Mouse (Mus musculus): ENCODE measurements around the gene Fes.

DNA sequence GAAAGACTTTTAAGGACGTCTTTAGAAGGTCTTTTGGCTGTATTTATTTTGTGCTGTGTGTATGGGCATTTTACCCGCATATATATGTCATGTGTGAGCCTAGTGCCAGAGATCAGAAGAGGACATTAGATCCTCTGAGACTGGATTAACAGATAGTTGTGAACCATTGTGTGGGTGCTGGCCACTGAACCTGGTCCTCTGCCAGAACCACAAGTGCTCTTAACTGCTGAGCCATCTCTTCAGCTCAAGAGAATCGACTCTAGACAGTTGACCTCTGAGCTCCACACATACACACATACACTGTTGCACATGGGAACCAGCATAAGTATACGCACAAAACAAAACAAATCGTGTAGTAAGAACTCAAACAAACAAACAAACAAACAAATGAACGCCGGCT is 48.8 kb upstream of the Fes start:
- TF ChIP-seq CTCF (IDR thresholded peaks at IDR 0.05) (no peak), EP300 (IDR thresholded peaks at IDR 0.05) (no peak)
